Mouse (Mus musculus) fibroblast of lung, adult 2 months (primary cell): Measurements from ENCODE around the gene Slc12a4.
A peak's percentile ranks its signal among the peaks of the same experiment; 100 is the strongest.

ENCODE experiments used
- DNase-seq: peaks from one replicate; pipeline ENCODE4 v3.0.0-alpha.2; 2011; ENCODE audit warnings: low read depth

Slc12a4 gene

GRCm38 (mm10) chr8:105932525-105932924 lies 33.4 kb downstream of the Slc12a4 start:
- no peak for DNase-seq

- no peak for DNase-seq
These were observed 34.6 kb downstream of the Slc12a4 start for GRCm38 (mm10) chr8:105931271-105931670.

GRCm38 (mm10) chr8:105930602-105931001 lies 35.3 kb downstream of the Slc12a4 start:
- DNase-seq = no peak

GRCm38 (mm10) chr8:105925123-105925522 lies 40.8 kb downstream of the Slc12a4 start:
- DNase-seq = no peak

- no peak for DNase-seq
These were observed 46.5 kb downstream of the Slc12a4 start for GRCm38 (mm10) chr8:105919390-105919789.

- no peak for DNase-seq
These were observed 64.8 kb downstream of the Slc12a4 start for GRCm38 (mm10) chr8:105900941-105901616.

GRCm38 (mm10) chr8:105900180-105900940 lies 65.5 kb downstream of the Slc12a4 start, which contains the start of gene Pskh1:
Pskh1 (plus strand) TSS chr8:105900441.
- DNase-seq = peak; percentile 64

GRCm38 (mm10) chr8:105897801-105898480 lies 68.0 kb downstream of the Slc12a4 start:
- DNase-seq = no peak
